Mouse (Mus musculus) forebrain, embryonic 13.5 days (tissue): ENCODE results near the gene Gm21317. TPM values are rescaled to one million over a fixed set of nuclear protein-coding genes. Genes with fewer than 3 reads are reported as not detected.
"Not testable (repeated sequence)": the region's sequence is repeated elsewhere in the genome, so short reads cannot be mapped to it uniquely, and the experiment has no call there.

ENCODE experiments used
- ATAC-seq: fragments of 200-750 bp; cut with Nextera tagmentation; 2 replicates; pipeline ENCODE4 v1.8.0; 2017
- H3K27ac ChIP-seq: fragments of 300-500 bp; sonication (generic); 2 replicates; pipeline ENCODE4 v1.5.1; 2015; ENCODE audit warnings: inconsistent platforms, mild to moderate bottlenecking, moderate library complexity
- H3K27me3 ChIP-seq: fragments of 300-500 bp; sonication (generic); 2 replicates; pipeline ENCODE4 v1.6.1; 2015; ENCODE audit warnings: mild to moderate bottlenecking, inconsistent platforms
- H3K36me3 ChIP-seq: fragments of 300-500 bp; sonication (generic); 2 replicates; pipeline ENCODE4 v1.6.1; 2015; ENCODE audit warnings: mild to moderate bottlenecking, inconsistent platforms; ENCODE audit not compliant: poor library complexity, severe bottlenecking
- H3K4me1 ChIP-seq: fragments of 300-500 bp; sonication (generic); 2 replicates; pipeline ENCODE4 v1.6.1; 2015; ENCODE audit warnings: inconsistent platforms
- H3K4me2 ChIP-seq: fragments of 300-500 bp; sonication (generic); 2 replicates; pipeline ENCODE4 v1.6.1; 2015; ENCODE audit warnings: inconsistent platforms, mild to moderate bottlenecking, moderate library complexity
- H3K4me3 ChIP-seq: fragments of 300-500 bp; sonication (generic); 2 replicates; pipeline ENCODE4 v1.5.1; 2015; ENCODE audit warnings: mild to moderate bottlenecking, inconsistent platforms
- H3K9ac ChIP-seq: fragments of 300-500 bp; sonication (generic); 2 replicates; pipeline ENCODE4 v1.6.1; 2015; ENCODE audit warnings: mild to moderate bottlenecking, inconsistent platforms
- H3K9me3 ChIP-seq: fragments of 300-500 bp; sonication (generic); replicated peaks from 2 replicates; pipeline ENCODE4 v1.6.1; 2016; ENCODE audit warnings: inconsistent platforms
- WGBS: fragments of 180-500 bp; shearing (Covaris S2); methylation state at CpG from one replicate; pipeline ENCODE4 v1.1.7; 2015; 5-methylcytosine and 5-hydroxymethylcytosine counted together
- polyA plus RNA-seq: library from polyadenylated mRNA; unstranded; fragments of >200 nt; fragmentation: Nextera tagmentation; extraction: Ambion mirVana; gene quantifications from 2 replicates; pipeline ENCODE4 v1.2.1, GENCODE M21; 2015

The Gm21317 gene
- not detected in 2 replicates for polyA plus RNA-seq

DNA sequence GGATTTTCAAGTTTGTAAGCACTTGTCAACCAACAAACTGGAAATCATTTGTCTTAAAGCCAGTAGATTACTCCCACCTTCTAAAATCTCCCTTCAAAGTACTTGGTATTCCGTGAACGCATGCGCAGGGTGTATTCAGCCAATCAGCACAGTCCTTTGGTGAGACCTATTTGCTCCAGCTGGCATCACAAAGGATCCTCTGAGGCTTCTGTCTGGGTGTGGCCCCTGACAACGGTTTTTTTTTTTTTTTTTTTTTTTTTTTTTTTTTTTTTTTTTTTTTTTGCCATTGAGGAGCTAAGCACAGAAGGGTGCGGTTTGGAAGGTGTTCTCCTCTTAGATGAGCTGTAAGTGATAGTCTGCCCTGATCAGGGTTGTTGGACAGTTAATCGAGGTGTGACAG is at the start of gene Gm21317:
Gene Gm21317 (plus strand): TSS at position 301 of the 400 bp plus-strand sequence.
- not testable (repeated sequence) for H3K36me3 ChIP-seq, H3K4me1 ChIP-seq, H3K4me2 ChIP-seq, H3K9ac ChIP-seq, ATAC-seq, H3K9me3 ChIP-seq, H3K27me3 ChIP-seq, H3K27ac ChIP-seq, H3K4me3 ChIP-seq
- WGBS: no CpG with 5 or more reads among the region's 6 CpGs
